Mouse (Mus musculus) A20 (cell line): Measurements from ENCODE around the gene Stx11.

Source experiments
- DNase-seq: peaks from one replicate; pipeline ENCODE4 v3.0.0-alpha.2; 2011; ENCODE audit warnings: low read depth, low spot score

Gene Stx11

GRCm38 (mm10) chr10:12915826-12916225 lies 48.3 kb downstream of the Stx11 start:
- no peak for DNase-seq

DNA sequence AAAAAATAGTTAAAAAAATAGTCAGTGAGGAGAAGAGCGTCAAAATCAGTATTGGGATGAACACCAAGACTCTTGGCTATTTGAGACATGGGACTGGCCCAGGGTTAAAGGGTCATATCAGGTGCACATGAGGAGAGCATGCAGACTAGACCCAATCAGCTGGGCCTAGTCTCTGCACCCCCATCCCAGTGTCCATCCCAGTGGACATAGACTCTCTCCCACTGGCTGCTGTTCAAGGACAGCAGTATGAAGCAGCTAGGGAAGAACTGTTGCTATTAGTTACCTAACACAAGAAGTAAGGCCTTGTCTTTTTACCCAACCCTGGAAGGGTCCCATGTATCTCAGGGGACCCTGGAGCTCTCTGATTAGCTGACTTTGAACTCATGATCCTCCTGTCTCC lies 49.9 kb downstream of the Stx11 start:
- no peak for DNase-seq

DNA sequence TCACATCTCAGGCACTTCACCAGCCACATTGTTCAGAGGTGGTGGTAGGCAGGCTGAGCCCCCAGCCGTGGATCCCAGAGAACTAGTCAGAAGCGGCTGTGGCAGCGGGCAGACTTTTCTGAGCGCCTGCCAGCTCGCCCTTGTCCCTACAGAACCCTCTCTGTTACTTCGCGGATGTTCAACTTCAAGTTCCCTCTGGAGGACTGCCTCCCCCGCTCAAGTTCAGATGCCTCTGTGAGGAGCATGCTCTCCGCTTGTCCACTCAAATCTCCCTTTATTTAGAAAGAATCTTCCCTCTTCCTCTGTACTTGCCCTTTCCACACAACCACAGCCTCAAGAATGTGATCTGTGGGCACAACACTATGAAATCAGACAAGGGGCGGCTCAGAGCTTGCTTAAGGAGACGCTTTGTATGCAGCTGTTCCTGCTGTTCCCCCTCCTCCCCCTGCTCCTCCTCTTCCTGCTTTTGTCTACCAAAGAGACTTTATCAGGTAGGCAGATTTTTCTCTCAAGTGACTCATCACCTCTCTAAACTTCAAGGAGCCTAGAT lies 52.0 kb downstream of the Stx11 start:
- DNase-seq, result no peak

DNA sequence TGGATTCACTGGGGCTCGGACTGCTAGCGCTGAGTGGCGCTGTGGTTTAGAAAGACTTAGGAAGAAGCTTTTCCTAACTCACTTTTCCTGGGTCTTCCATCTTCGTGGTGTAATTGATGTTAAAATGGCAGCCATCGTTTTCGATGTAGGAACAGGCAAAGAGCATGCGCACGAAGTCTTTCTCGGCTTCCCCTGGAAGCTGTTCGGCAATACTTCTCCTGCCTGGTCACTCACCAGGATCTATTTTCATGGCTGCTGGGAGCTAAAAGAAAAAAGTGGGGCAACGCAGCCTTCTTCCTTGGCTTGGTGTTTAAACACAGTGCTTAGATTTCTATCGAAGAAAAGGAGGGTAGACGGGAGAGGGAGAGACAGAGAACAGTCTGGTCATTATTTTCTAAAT lies 52.6 kb downstream of the Stx11 start:
- no peak for DNase-seq

DNA sequence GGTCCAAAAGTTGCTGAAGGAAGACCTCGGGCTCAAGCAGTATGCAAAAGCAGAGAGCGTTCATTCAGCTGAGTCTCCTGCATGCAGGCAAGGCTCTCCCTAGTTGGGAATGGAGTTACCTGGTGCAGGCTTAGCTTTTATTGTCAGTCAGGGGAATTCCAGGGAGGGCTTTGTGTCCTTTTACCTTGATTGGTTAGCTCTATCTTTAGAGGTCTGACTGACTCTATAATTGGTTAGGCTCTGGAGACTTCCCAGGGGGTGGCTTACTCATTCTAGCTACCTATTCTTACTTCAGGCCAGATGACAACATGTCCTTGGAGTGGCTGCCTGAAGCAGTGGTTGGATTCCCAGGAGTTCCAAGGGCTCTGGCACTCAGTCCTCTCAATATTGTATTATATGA lies 54.2 kb downstream of the Stx11 start:
- DNase-seq, result no peak

- DNase-seq, result no peak
Observed at GRCm38 (mm10) chr10:12909179-12909578, 54.9 kb downstream of the Stx11 start.

DNA sequence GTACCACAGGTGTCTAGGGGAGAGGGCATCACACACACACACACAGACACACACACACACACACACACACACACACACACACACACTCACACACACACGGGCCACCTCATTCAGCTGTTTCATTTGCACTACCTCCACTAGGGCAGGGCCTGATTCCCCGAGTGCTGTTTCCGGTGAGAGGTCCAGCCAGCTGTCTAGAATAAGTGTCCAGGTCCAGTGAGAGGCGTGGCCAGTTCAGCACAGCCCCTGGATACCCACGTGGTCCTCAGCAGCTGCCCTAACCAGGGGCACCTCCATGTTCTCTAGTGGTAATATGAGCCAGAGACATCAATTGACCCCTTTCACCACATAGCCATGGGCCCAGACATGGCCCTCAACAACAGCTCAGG lies 60.0 kb downstream of the Stx11 start:
- no peak for DNase-seq

DNA sequence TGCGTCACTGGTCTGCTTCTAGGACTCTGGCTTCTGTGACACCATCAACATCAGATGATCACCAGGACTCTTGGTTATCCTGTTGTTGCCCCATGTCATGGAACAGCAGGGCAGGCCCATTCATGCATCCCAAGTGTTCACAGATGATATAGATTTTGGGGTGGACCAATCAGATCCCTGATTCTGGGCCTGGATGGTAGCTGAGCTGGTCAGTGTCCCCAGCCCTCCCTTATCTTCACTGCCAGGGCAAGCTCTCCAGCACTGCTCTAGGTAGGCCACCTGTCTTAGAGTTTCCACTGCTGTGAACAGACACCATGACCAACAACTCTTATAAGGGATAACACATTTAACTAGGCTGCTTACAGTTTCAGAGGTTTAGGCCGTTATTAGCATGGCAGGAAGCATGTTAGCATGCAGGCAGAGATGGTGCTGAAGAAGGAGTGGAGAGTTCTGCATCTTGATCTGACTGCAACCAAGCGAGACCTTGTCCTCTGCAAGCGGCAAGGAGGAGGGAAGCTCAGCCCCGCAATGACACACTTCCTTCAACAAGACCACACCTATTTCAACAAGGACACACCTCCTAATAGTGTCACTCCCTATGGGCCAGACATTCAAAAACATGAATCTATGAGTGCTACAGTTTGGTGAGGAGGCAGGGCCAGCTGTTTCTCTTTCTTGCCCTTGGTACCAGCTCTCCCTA lies 60.5 kb downstream of the Stx11 start:
- peak; percentile 82 for DNase-seq

GRCm38 (mm10) chr10:12899901-12900300 lies 64.2 kb downstream of the Stx11 start:
- no peak for DNase-seq

DNA sequence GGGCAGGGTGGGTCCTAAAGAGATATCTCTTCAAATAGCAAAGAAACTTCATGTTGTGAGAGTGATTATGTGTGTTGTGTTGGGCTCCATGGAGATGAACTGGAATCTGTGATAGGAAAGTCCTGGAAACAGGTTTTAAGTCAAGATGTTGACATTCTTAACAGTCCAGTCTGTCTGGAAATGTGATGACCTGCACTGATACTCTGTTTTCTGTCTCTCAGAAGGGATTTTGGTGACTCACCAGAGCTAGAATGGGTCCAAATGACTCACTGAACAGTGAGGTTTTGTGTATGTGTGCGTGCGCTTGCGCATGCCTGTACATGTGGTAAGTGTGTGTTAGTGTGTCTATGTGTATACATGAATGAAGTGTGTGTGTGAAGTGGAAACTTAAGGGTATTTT lies 70.8 kb downstream of the Stx11 start:
- DNase-seq, result no peak

DNA sequence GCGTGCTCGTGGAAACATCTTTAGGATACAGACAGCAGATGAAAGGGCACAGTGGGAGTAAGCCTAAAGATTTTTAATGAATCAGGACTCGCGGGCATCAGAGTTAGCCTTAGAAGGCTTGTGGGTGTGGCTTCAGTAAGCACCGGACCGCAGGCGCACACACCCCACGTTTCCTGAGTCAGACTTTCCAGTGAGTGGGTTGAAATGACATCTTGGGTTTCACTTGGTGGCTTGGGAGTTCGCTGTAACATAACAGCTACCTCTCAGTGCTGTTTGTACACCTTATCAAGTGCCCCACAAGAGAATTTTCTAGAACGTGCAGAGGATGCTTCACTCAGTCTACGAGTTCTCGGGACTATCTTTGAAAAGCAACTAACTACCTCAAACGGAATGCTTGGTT lies 75.7 kb downstream of the Stx11 start:
- no peak for DNase-seq
